Mouse (Mus musculus): ENCODE data around the gene St3gal3. TPM values are rescaled to one million over a fixed set of nuclear protein-coding genes. Genes with fewer than 3 reads are reported as not detected.

Gene St3gal3
- polyA plus RNA-seq (2012; rRNA removed) (3.2 TPM in 2 replicates), polyA plus RNA-seq (2014; fragmentation: Nextera tagmentation; extraction: Ambion mirVana) (0.85 and 1.0 TPM in 2 replicates)

- H3K4me3 ChIP-seq (ENCODE audit: insufficient read depth in 1 of 2, low read depth in 2 of 2, low read length in 2 of 2), result peak within 1 kb of the TSS; percentile 79 to 81
- H3K4me1 ChIP-seq (replicated peaks; ENCODE audit: control insufficient read depth in 2 of 2, insufficient read depth in 2 of 2, low read length in 1 of 2), result peaks cover 0 to 8% of the 10 kb centered on the region in 2 experiments; a peak in 3 of 4 replicates
- H3K9me3 ChIP-seq (ENCODE audit: control insufficient read depth, low read length), result no peaks in the 10 kb centered on the region
- H3K36me3 ChIP-seq (replicated peaks; ENCODE audit: control insufficient read depth, insufficient read depth, low read depth), result peaks cover 12% of the 10 kb centered on the region
- under 1% methylated on average over 82 of the region's 84 CpGs for WGBS (ENCODE audit: insufficient replicate concordance)
- peak within 1 kb of the TSS; percentile 75 for H3K4me2 ChIP-seq (ENCODE audit: low read depth)
- H3K9ac ChIP-seq (replicated peaks), result peak within 1 kb of the TSS; percentile 68
- TF ChIP-seq EP300 (IDR thresholded peaks at IDR 0.05; ENCODE audit: low read depth) (no peak), CTCF (IDR thresholded peaks at IDR 0.05; ENCODE audit: low read depth) (0 out of 2 replicates have a peak, but pooled peaks have one; percentile 9)
- ATAC-seq (ENCODE audit: insufficient read depth) (peak; percentile 98), DNase-seq (ENCODE audit: low read depth in 3 of 3, low spot score in 3 of 3) (peak; percentile 71 to 81 (median 79))
- H3K27me3 ChIP-seq (ENCODE audit: control insufficient read depth, insufficient read depth, low read length), result no peaks in the 10 kb centered on the region
- no peak within 1 kb of the TSS for H3K27ac ChIP-seq
Observed at GRCm38 (mm10) chr4:118134485-118135365, at the start of gene St3gal3. Gene St3gal3 (minus strand): TSS chr4:118134914.

GRCm38 (mm10) chr4:118180301-118181080, 45.8 kb upstream of the St3gal3 start:
- Histone ChIP-seq H3K9me3 (ENCODE audit: control insufficient read depth, low read length) (no peaks in the 10 kb centered on the region), H3K4me3 (ENCODE audit: insufficient read depth in 1 of 2, low read depth in 2 of 2, low read length in 2 of 2) (peak overlapping the region; percentile 76 to 93), H3K27ac (peak overlapping the region; percentile 85), H3K9ac (replicated peaks) (peak overlapping the region; percentile 77), H3K4me2 (ENCODE audit: low read depth) (peak overlapping the region; percentile 95), H3K4me1 (replicated peaks; ENCODE audit: control insufficient read depth in 2 of 2, insufficient read depth in 2 of 2, low read length in 1 of 2) (peaks cover 2 to 9% of the 10 kb centered on the region in 2 experiments; a peak in 3 of 4 replicates), H3K36me3 (replicated peaks; ENCODE audit: control insufficient read depth, insufficient read depth, low read depth) (peaks cover 17% of the 10 kb centered on the region), H3K27me3 (ENCODE audit: control insufficient read depth, insufficient read depth, low read length) (no peaks in the 10 kb centered on the region)
- TF ChIP-seq CTCF (IDR thresholded peaks at IDR 0.05; ENCODE audit: low read depth) (no peak), EP300 (IDR thresholded peaks at IDR 0.05; ENCODE audit: low read depth) (no peak)
- WGBS (ENCODE audit: insufficient replicate concordance), result 17% methylated on average over 17 of the region's 17 CpGs
- ATAC-seq (ENCODE audit: insufficient read depth), result no peak
- no peak for DNase-seq (ENCODE audit: low read depth in 3 of 3, low spot score in 3 of 3)

GRCm38 (mm10) chr4:118179467-118180300, 45.0 kb upstream of the St3gal3 start, which contains the start of gene Kdm4a:
Gene Kdm4a (minus strand): TSS chr4:118180043.
- ATAC-seq (ENCODE audit: insufficient read depth) (peak; percentile 99), DNase-seq (ENCODE audit: low read depth in 3 of 3, low spot score in 3 of 3) (peak; percentile 98 to 99 (median 99))
- H3K4me3 ChIP-seq (ENCODE audit: insufficient read depth in 1 of 2, low read depth in 2 of 2, low read length in 2 of 2), result peak within 1 kb of the TSS; percentile 76 to 93
- no peaks in the 10 kb centered on the region for H3K9me3 ChIP-seq (ENCODE audit: control insufficient read depth, low read length)
- peaks cover 2 to 9% of the 10 kb centered on the region in 2 experiments; a peak in 3 of 4 replicates for H3K4me1 ChIP-seq (replicated peaks; ENCODE audit: control insufficient read depth in 2 of 2, insufficient read depth in 2 of 2, low read length in 1 of 2)
- peaks cover 25% of the 10 kb centered on the region for H3K36me3 ChIP-seq (replicated peaks; ENCODE audit: control insufficient read depth, insufficient read depth, low read depth)
- under 1% methylated on average over 38 of the region's 38 CpGs for WGBS (ENCODE audit: insufficient replicate concordance)
- H3K27me3 ChIP-seq (ENCODE audit: control insufficient read depth, insufficient read depth, low read length), result no peaks in the 10 kb centered on the region
- H3K9ac ChIP-seq (replicated peaks), result peak within 1 kb of the TSS; percentile 89
- H3K27ac ChIP-seq, result peak within 1 kb of the TSS; percentile 86
- peak; percentile 32 for TF ChIP-seq CTCF (IDR thresholded peaks at IDR 0.05; ENCODE audit: low read depth)
- peak; percentile 39; the same call in 1 of the 2 replicates for TF ChIP-seq EP300 (IDR thresholded peaks at IDR 0.05; ENCODE audit: low read depth)
- H3K4me2 ChIP-seq (ENCODE audit: low read depth), result peak within 1 kb of the TSS; percentile 95

- ATAC-seq (ENCODE audit: insufficient read depth) (no peak), DNase-seq (ENCODE audit: low read depth in 3 of 3, low spot score in 3 of 3) (no peak)
- TF ChIP-seq EP300 (IDR thresholded peaks at IDR 0.05; ENCODE audit: low read depth), result no peak
- no peak for TF ChIP-seq CTCF (IDR thresholded peaks at IDR 0.05; ENCODE audit: low read depth)
- peak overlapping the region; percentile 89 for H3K9ac ChIP-seq (replicated peaks)
- peak overlapping the region; percentile 95 for H3K4me2 ChIP-seq (ENCODE audit: low read depth)
- H3K4me3 ChIP-seq (ENCODE audit: insufficient read depth in 1 of 2, low read depth in 2 of 2, low read length in 2 of 2), result peak overlapping the region; percentile 76 to 89
- peaks cover 2 to 9% of the 10 kb centered on the region in 2 experiments; a peak in 3 of 4 replicates for H3K4me1 ChIP-seq (replicated peaks; ENCODE audit: control insufficient read depth in 2 of 2, insufficient read depth in 2 of 2, low read length in 1 of 2)
- H3K27ac ChIP-seq, result peak overlapping the region; percentile 49
- peaks cover 31% of the 10 kb centered on the region for H3K36me3 ChIP-seq (replicated peaks; ENCODE audit: control insufficient read depth, insufficient read depth, low read depth)
- H3K9me3 ChIP-seq (ENCODE audit: control insufficient read depth, low read length), result no peaks in the 10 kb centered on the region
- WGBS (ENCODE audit: insufficient replicate concordance), result 1% methylated on average over 12 of the region's 12 CpGs
- no peaks in the 10 kb centered on the region for H3K27me3 ChIP-seq (ENCODE audit: control insufficient read depth, insufficient read depth, low read length)
Observed at GRCm38 (mm10) chr4:118178952-118179466, 44.3 kb upstream of the St3gal3 start.
